Mouse (Mus musculus): ENCODE measurements at regions not wholly inside any gene's neighbourhood (a gene's known extent, or its start where the extent isn't known, plus 50 kb on each side); places are given as distances from the start of the nearest gene placed in this dataset.
"Not testable (repeated sequence)": the region's sequence is repeated elsewhere in the genome, so short reads cannot be mapped to it uniquely, and the experiment has no call there.

- DNase-seq (ENCODE audit: low read depth, low spot score), result peak; percentile 61
Measured at GRCm38 (mm10) chr6:7120136-7120535, 164.3 kb downstream of the Sdhaf3 start.

GRCm38 (mm10) chr6:7133042-7133441 is 177.2 kb downstream of the Sdhaf3 start:
- DNase-seq (ENCODE audit: low read depth, low spot score), result no peak

GRCm38 (mm10) chr6:7134062-7134461 is 178.3 kb downstream of the Sdhaf3 start:
- DNase-seq (ENCODE audit: low read depth, low spot score), result peak; percentile 60

- DNase-seq (ENCODE audit: low read depth, low spot score), result no peak
Measured at GRCm38 (mm10) chr6:7134888-7135287, 179.1 kb downstream of the Sdhaf3 start.

- DNase-seq (ENCODE audit: low read depth, low spot score), result no peak
Measured at GRCm38 (mm10) chr6:7181711-7182110, 225.9 kb downstream of the Sdhaf3 start.

- DNase-seq (ENCODE audit: low read depth, low spot score), result no peak
Measured at GRCm38 (mm10) chr6:7199046-7199599, 243.3 kb downstream of the Sdhaf3 start.

GRCm38 (mm10) chr6:7215880-7216279 is 260.1 kb downstream of the Sdhaf3 start:
- DNase-seq (ENCODE audit: low read depth, low spot score), result no peak

- no peak for DNase-seq (ENCODE audit: low read depth, low spot score)
Measured at GRCm38 (mm10) chr6:7252286-7252685, 296.5 kb downstream of the Sdhaf3 start.

- peak; percentile 18 for DNase-seq (ENCODE audit: low read depth, low spot score)
Measured at GRCm38 (mm10) chr6:7277431-7277830, 277.2 kb upstream of the Tac1 start.

- no peak for DNase-seq (ENCODE audit: low read depth, low spot score)
Measured at GRCm38 (mm10) chr6:7306956-7307355, 247.7 kb upstream of the Tac1 start.

- DNase-seq (ENCODE audit: low read depth, low spot score), result no peak
Measured at GRCm38 (mm10) chr6:7313496-7313895, 241.2 kb upstream of the Tac1 start.

GRCm38 (mm10) chr6:7326974-7327373 is 227.7 kb upstream of the Tac1 start:
- DNase-seq (ENCODE audit: low read depth, low spot score), result no peak

GRCm38 (mm10) chr6:7356634-7357033 is 198.0 kb upstream of the Tac1 start:
- no peak for DNase-seq (ENCODE audit: low read depth, low spot score)

GRCm38 (mm10) chr6:7367166-7367565 is 187.5 kb upstream of the Tac1 start:
- no peak for DNase-seq (ENCODE audit: low read depth, low spot score)

- peak; percentile 7 for DNase-seq (ENCODE audit: low read depth, low spot score)
Measured at GRCm38 (mm10) chr6:7374629-7375028, 180.1 kb upstream of the Tac1 start.

- DNase-seq (ENCODE audit: low read depth, low spot score), result no peak
Measured at GRCm38 (mm10) chr6:7375851-7376250, 178.8 kb upstream of the Tac1 start.

GRCm38 (mm10) chr6:7378651-7379050 is 176.0 kb upstream of the Tac1 start:
- DNase-seq (ENCODE audit: low read depth, low spot score), result no peak

GRCm38 (mm10) chr6:7424731-7425130 is 129.9 kb upstream of the Tac1 start:
- no peak for DNase-seq (ENCODE audit: low read depth, low spot score)

- DNase-seq (ENCODE audit: low read depth, low spot score), result no peak
Measured at GRCm38 (mm10) chr6:7441725-7442124, 113.0 kb upstream of the Tac1 start.

- DNase-seq (ENCODE audit: low read depth, low spot score), result not testable (repeated sequence)
Measured at GRCm38 (mm10) chr6:7442286-7442685, 112.4 kb upstream of the Tac1 start.

GRCm38 (mm10) chr6:7455881-7456280 is 98.8 kb upstream of the Tac1 start:
- no peak for DNase-seq (ENCODE audit: low read depth, low spot score)

GRCm38 (mm10) chr6:7463896-7464295 is 90.8 kb upstream of the Tac1 start:
- DNase-seq (ENCODE audit: low read depth, low spot score), result no peak

GRCm38 (mm10) chr6:7464346-7464745 is 90.3 kb upstream of the Tac1 start:
- DNase-seq (ENCODE audit: low read depth, low spot score), result no peak

- no peak for DNase-seq (ENCODE audit: low read depth, low spot score)
Measured at GRCm38 (mm10) chr6:7472366-7473026, 82.2 kb upstream of the Tac1 start.

All from forelimb bud, embryonic 11.5 days (tissue).